Mouse (Mus musculus) lung, embryonic 14.5 days (tissue): ENCODE measurements at regions not wholly inside any gene's neighbourhood (a gene's known extent, or its start where the extent isn't known, plus 50 kb on each side); places are given as distances from the start of the nearest gene placed in this dataset.
"Not testable (repeated sequence)": the region's sequence is repeated elsewhere in the genome, so short reads cannot be mapped to it uniquely, and the experiment has no call there.

Experiments
- ATAC-seq: fragments of 200-750 bp; cut with Nextera tagmentation; 2 replicates; pipeline ENCODE4 v1.8.0; 2017; ENCODE audit warnings: mild to moderate bottlenecking, moderate TSS enrichment, moderate library complexity; ENCODE audit not compliant: insufficient read depth
- DNase-seq: peaks from one replicate; pipeline ENCODE4 v3.0.0-alpha.2; 2015
- H3K27ac ChIP-seq: fragments of 300-500 bp; sonication (generic); 2 replicates; pipeline ENCODE4 v1.5.1; 2014; ENCODE audit warnings: low read depth, mild to moderate bottlenecking, moderate library complexity
- H3K27me3 ChIP-seq: fragments of 300-500 bp; sonication (generic); 2 replicates; pipeline ENCODE4 v1.6.1; 2014; ENCODE audit warnings: low read length, control low read depth; ENCODE audit not compliant: insufficient read depth
- H3K36me3 ChIP-seq: fragments of 300-500 bp; sonication (generic); 2 replicates; pipeline ENCODE4 v1.6.1; 2014; ENCODE audit warnings: control low read depth; ENCODE audit not compliant: insufficient read depth
- H3K4me1 ChIP-seq: fragments of 300-500 bp; sonication (generic); 2 replicates; pipeline ENCODE4 v1.6.1; 2014; ENCODE audit warnings: antibody characterized with exemption, control low read depth; ENCODE audit not compliant: insufficient read depth
- H3K4me2 ChIP-seq: fragments of 300-500 bp; sonication (generic); 2 replicates; pipeline ENCODE4 v1.6.1; 2014; ENCODE audit warnings: mild to moderate bottlenecking
- H3K4me3 ChIP-seq: fragments of 300-500 bp; sonication (generic); 2 replicates; pipeline ENCODE4 v1.5.1; 2014; ENCODE audit warnings: low read depth, low read length
- H3K9ac ChIP-seq: fragments of 300-500 bp; sonication (generic); 2 replicates; pipeline ENCODE4 v1.6.1; 2014
- H3K9me3 ChIP-seq: fragments of 300-500 bp; sonication (generic); 2 replicates; pipeline ENCODE4 v1.6.1; 2016; ENCODE audit warnings: low read depth, low read length, control low read depth
- CTCF ChIP-seq: IDR thresholded peaks from 2 replicates; pipeline ENCODE4 v1.5.1; 2016; ENCODE audit warnings: antibody characterized with exemption, low read depth
- WGBS: fragments of 180-500 bp; shearing (Covaris S2); extraction: QIAGEN DNeasy Blood & Tissue Kit; methylation state at CpG from one replicate; pipeline ENCODE4 v1.1.7; 2014; 5-methylcytosine and 5-hydroxymethylcytosine counted together

DNA sequence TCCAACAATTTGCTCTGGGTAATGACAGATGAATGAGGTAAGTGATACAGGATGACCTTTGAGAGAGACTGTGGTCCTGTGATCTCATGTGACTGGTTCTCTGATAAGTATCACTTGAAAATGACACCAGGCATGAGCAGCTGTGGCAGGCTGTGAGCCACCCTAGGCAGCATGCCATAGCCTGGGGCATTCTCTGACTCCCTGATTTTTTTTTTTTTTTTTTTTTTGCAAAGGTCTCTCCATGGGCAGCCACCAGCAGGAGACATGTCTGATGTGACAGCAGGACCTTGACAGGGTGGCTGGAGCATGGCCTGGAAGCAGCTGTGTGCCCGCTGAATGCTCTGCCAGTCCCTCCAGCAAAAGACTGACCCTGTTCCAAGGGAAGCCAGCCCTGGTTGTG lies 116.4 kb upstream of the Vldlr start:
- ATAC-seq = no peak
- Histone ChIP-seq H3K27me3 (no peaks in the 10 kb centered on the region), H3K9ac (no peak overlapping the region), H3K4me3 (no peak overlapping the region), H3K4me1 (no peaks in the 10 kb centered on the region), H3K36me3 (no peaks in the 10 kb centered on the region), H3K27ac (no peak overlapping the region), H3K9me3 (no peaks in the 10 kb centered on the region), H3K4me2 (no peak overlapping the region)
- no peak for TF ChIP-seq CTCF
- WGBS = 74% methylated on average over 1 of the region's 1 CpGs
- no peak for DNase-seq

DNA sequence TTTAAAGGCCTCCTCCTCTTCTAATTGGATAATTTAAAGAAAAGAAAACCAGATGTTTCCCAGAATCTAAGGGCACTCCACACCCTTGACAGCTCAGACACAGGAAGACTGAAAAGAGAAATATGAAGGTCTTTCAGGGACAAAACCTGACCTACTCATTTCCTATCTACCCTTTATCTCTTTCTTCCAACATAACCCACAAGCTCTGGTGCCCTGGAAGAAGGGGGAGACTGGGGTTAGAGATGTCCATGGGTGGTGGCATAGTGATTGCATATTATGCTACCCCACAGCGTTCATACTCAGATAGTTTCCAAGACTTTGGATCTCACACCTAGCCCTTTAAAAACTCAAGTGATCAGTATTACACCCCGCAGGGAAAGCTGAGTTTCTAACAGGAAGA lies 105.8 kb upstream of the Vldlr start:
- DNase-seq = no peak
- H3K4me3 ChIP-seq = no peak overlapping the region
- no peak for ATAC-seq
- WGBS = 77% methylated on average over 2 of the region's 2 CpGs
- H3K4me1 ChIP-seq = no peaks in the 10 kb centered on the region
- no peak overlapping the region for H3K27ac ChIP-seq
- no peaks in the 10 kb centered on the region for H3K36me3 ChIP-seq
- H3K4me2 ChIP-seq = no peak overlapping the region
- H3K9ac ChIP-seq = no peak overlapping the region
- no peaks in the 10 kb centered on the region for H3K27me3 ChIP-seq
- TF ChIP-seq CTCF = no peak
- H3K9me3 ChIP-seq = no peaks in the 10 kb centered on the region

DNA sequence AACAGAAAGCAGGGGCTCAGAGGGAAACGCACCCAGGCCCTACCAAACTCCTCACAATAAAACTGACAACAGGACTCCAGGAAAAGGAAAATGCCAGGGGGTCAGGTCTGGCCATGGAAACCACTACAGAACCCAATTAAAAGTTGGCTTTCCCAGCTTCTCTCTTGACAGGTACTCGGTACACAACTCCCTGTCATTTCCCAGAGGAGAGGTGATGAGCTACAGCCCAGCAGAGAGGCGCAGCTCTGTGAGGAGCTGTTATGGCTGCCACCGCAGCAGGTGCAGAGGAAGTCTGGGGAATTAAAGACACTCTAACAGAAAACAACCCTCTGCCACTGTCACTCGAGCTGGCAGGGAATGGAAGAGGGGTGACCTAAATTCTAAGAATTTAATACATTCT lies 95.4 kb upstream of the Vldlr start:
- 65% methylated on average over 5 of the region's 5 CpGs for WGBS
- Histone ChIP-seq H3K27me3 (no peaks in the 10 kb centered on the region), H3K4me3 (no peak overlapping the region), H3K9ac (no peak overlapping the region), H3K36me3 (no peaks in the 10 kb centered on the region), H3K4me1 (no peaks in the 10 kb centered on the region), H3K4me2 (no peak overlapping the region), H3K9me3 (no peaks in the 10 kb centered on the region), H3K27ac (no peak overlapping the region)
- TF ChIP-seq CTCF = no peak
- DNase-seq (no peak), ATAC-seq (no peak)

DNA sequence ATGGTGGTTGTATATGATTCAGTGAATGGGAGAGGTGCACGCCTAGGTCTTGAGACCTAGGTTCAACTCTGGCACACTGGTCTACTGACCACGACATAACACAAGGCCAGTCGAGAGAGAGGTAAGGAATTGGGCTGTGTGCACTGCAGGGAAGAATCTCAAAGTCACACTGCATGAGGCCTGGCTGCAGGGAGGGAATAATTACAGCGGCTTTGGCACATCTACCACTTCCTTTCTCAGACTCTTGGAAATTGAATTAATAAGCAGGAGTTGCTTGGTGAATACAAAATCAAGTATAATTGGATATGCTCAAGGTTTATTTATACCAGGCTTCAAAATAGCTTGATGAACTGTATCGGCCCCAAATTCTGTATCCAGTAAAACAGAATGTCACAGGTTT lies 93.9 kb upstream of the Vldlr start:
- H3K4me1 ChIP-seq = no peaks in the 10 kb centered on the region
- no peaks in the 10 kb centered on the region for H3K27me3 ChIP-seq
- no peak for TF ChIP-seq CTCF
- no peak for ATAC-seq
- DNase-seq = no peak
- no peak overlapping the region for H3K4me2 ChIP-seq
- H3K4me3 ChIP-seq = no peak overlapping the region
- H3K27ac ChIP-seq = no peak overlapping the region
- no peaks in the 10 kb centered on the region for H3K36me3 ChIP-seq
- WGBS = 81% methylated on average over 5 of the region's 5 CpGs
- no peaks in the 10 kb centered on the region for H3K9me3 ChIP-seq
- H3K9ac ChIP-seq = no peak overlapping the region

DNA sequence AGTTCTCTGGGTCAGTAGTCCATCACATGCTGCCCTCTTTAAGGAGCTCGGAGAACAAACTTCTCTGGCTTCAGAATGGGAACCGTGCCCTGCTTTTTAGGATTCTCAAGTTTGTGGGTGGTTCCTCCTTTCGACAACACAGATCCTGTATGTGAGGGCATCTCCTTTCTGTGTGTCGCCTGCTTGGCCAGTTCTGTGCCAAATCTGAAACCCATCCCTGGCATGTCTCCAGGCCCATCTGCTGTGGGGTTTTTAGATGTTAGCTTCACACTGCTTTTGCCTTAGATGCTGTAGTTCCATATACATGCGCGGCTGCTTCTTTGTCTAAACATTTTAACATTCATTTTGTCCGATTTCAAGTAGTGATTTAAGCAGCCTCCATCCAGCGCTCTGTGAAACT lies 93.0 kb upstream of the Vldlr start:
- DNase-seq = peak; percentile 65
- Histone ChIP-seq H3K4me3 (no peak overlapping the region), H3K9ac (no peak overlapping the region), H3K27me3 (no peaks in the 10 kb centered on the region), H3K4me1 (no peaks in the 10 kb centered on the region), H3K27ac (no peak overlapping the region), H3K4me2 (0 out of 2 replicates have a peak overlapping the region, but pooled peaks have one; percentile 20), H3K9me3 (no peaks in the 10 kb centered on the region), H3K36me3 (no peaks in the 10 kb centered on the region)
- no peak for TF ChIP-seq CTCF
- WGBS = 50% methylated on average over 8 of the region's 8 CpGs
- ATAC-seq = peak; percentile 38; the same call in 1 of the 2 replicates

DNA sequence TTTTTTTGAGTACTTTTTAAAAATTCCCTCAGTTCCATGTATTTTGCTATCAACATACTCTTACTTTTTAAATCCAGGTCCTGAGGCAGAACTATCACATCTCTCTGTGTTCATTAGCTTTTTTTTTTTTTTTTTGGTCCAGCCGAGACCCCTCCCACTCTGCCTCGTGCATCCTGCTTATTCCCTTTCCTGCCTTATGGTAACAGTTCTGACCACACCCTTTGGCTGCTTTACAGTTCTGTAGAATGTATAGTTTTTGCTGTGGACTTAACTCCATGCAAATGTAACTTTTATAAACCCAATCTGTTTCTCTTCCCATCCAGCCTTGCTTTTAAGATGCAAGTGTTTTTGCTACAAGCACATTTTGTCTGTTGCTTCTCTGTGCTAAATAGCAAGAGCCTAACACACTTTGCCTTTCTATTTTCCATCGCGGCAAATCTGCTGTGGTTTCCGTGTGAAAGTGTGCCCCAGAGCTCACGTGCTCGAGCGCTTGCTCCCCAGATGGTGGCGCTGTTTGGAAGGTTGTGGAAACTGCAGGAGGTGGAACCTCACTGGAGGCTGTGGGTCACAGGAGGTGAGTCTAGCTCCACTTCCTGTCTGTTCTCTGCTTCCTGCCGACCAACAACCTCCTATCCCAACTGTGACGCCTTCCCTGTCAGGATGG lies 92.3 kb upstream of the Vldlr start:
- WGBS = 50% methylated on average over 11 of the region's 11 CpGs
- no peak overlapping the region for H3K4me3 ChIP-seq
- ATAC-seq (peak; percentile 49; the same call in 1 of the 2 replicates), DNase-seq (peak; percentile 73)
- no peaks in the 10 kb centered on the region for H3K27me3 ChIP-seq
- H3K9me3 ChIP-seq = no peaks in the 10 kb centered on the region
- no peak overlapping the region for H3K9ac ChIP-seq
- 0 out of 2 replicates have a peak overlapping the region, but pooled peaks have one; percentile 8 for H3K27ac ChIP-seq
- no peaks in the 10 kb centered on the region for H3K4me1 ChIP-seq
- 0 out of 2 replicates have a peak overlapping the region, but pooled peaks have one; percentile 20 for H3K4me2 ChIP-seq
- peak; percentile 65 for TF ChIP-seq CTCF
- H3K36me3 ChIP-seq = no peaks in the 10 kb centered on the region

DNA sequence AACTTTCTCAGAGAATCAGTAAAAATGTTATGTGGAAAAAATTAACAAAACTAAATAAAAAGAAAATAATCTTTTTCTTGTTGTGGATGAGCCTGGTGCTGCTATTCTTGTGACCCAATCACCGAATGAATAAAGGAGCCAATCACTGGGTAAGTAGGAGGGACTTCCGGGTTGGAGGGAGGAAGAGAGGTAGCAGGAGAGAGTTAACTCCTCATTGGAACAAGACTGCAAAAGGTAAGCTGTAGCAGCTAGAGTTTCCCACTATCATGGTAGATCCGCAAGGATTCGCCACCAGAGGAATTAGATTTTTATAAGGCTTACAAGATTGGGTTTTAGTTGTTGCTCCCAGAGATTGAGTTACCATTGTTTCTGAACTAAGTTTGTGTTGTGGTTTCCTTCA lies 87.8 kb upstream of the Vldlr start:
- not testable (repeated sequence) for ATAC-seq
- WGBS = 93% methylated on average over 4 of the region's 4 CpGs

DNA sequence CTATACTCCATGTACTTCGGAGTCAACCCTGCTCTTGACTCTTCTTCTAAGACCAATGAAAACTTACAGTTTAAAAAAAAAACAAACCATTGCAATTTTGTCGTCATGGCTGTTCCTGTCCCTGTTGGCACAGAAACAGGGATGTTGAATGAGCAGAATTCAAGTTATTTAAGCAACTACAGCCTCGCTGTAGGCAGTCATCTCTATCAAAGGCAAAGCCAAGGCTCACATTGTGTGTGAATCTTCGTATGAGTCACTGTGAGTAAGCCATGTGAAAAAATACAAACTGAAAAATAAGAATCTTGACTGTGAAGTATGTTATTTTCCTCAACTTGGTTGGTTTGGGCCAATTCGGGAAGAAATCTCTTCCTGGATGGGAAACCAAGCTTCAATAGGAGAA lies 81.9 kb upstream of the Vldlr start:
- DNase-seq = no peak
- no peak for ATAC-seq
- no peak overlapping the region for H3K4me3 ChIP-seq
- no peaks in the 10 kb centered on the region for H3K9me3 ChIP-seq
- no peak for TF ChIP-seq CTCF
- H3K27me3 ChIP-seq = no peaks in the 10 kb centered on the region
- 70% methylated on average over 5 of the region's 5 CpGs for WGBS
- no peaks in the 10 kb centered on the region for H3K36me3 ChIP-seq
- no peaks in the 10 kb centered on the region for H3K4me1 ChIP-seq
- H3K9ac ChIP-seq = no peak overlapping the region
- no peak overlapping the region for H3K27ac ChIP-seq
- H3K4me2 ChIP-seq = no peak overlapping the region

More for the DNA sequence above, 87.8 kb upstream of the Vldlr start:
- H3K27ac ChIP-seq, H3K36me3 ChIP-seq, H3K4me3 ChIP-seq, H3K27me3 ChIP-seq, H3K4me1 ChIP-seq, H3K9ac ChIP-seq, H3K4me2 ChIP-seq, DNase-seq, H3K9me3 ChIP-seq: not testable (repeated sequence)
